Mouse (Mus musculus) spleen, postnatal 36 days (tissue): ENCODE measurements around the gene Fgf3.

Source experiments
- DNase-seq, 2 experiments: peaks; one replicate each; pipeline ENCODE4 v3.0.0; 2022; ENCODE audit warnings: low spot score in 2 of 2, mixed read lengths in 1 of 2

Fgf3 gene

GRCm38 (mm10) chr7:144837891-144838488 lies at the start of gene Fgf3:
TSS of gene Fgf3 (plus strand) at chr7:144838083.
- DNase-seq, result no peak

GRCm38 (mm10) chr7:144788631-144789030 lies 49.3 kb upstream of the Fgf3 start:
- no peak for DNase-seq

GRCm38 (mm10) chr7:144789601-144790556 lies 48.0 kb upstream of the Fgf3 start:
- DNase-seq, result no peak

GRCm38 (mm10) chr7:144791426-144791825 lies 46.5 kb upstream of the Fgf3 start:
- no peak for DNase-seq

- no peak for DNase-seq
Observed at GRCm38 (mm10) chr7:144793296-144793695, 44.6 kb upstream of the Fgf3 start.

GRCm38 (mm10) chr7:144795976-144796474 lies 41.9 kb upstream of the Fgf3 start:
- no peak for DNase-seq

- DNase-seq, result no peak
Observed at GRCm38 (mm10) chr7:144796986-144797735, 40.7 kb upstream of the Fgf3 start.

- no peak for DNase-seq
Observed at GRCm38 (mm10) chr7:144798471-144798870, 39.4 kb upstream of the Fgf3 start.

GRCm38 (mm10) chr7:144807036-144807435 lies 30.8 kb upstream of the Fgf3 start:
- DNase-seq, result no peak

- DNase-seq, result peak in 1 of 2 experiments; percentile 16
Observed at GRCm38 (mm10) chr7:144807976-144808577, 29.8 kb upstream of the Fgf3 start.

- no peak for DNase-seq
Observed at GRCm38 (mm10) chr7:144811521-144811920, 26.4 kb upstream of the Fgf3 start.

GRCm38 (mm10) chr7:144821901-144822300 lies 16.0 kb upstream of the Fgf3 start:
- no peak for DNase-seq

GRCm38 (mm10) chr7:144823988-144824387 lies 13.9 kb upstream of the Fgf3 start:
- no peak for DNase-seq

GRCm38 (mm10) chr7:144828369-144828768 lies 9.5 kb upstream of the Fgf3 start:
- no peak for DNase-seq

- DNase-seq, result no peak
Observed at GRCm38 (mm10) chr7:144838522-144839503, 930 bp downstream of the Fgf3 start.

GRCm38 (mm10) chr7:144846158-144846557 lies 8.3 kb downstream of the Fgf3 start:
- peak in 1 of 2 experiments; percentile 6 for DNase-seq

GRCm38 (mm10) chr7:144847067-144847466 lies 9.2 kb downstream of the Fgf3 start, which contains the start of gene Fgf4:
TSS of gene Fgf4 (plus strand) at chr7:144847367.
- DNase-seq, result no peak

- DNase-seq, result no peak
Observed at GRCm38 (mm10) chr7:144851321-144851720, 13.4 kb downstream of the Fgf3 start.

- DNase-seq, result no peak
Observed at GRCm38 (mm10) chr7:144854966-144855365, 17.1 kb downstream of the Fgf3 start.

- no peak for DNase-seq
Observed at GRCm38 (mm10) chr7:144857158-144857557, 19.3 kb downstream of the Fgf3 start.
